Mouse (Mus musculus) myocyte (in vitro differentiated cells): ENCODE measurements around the gene Itgam.
"Not testable (repeated sequence)": the region's sequence is repeated elsewhere in the genome, so short reads cannot be mapped to it uniquely, and the experiment has no call there.

Experiments used
- MAX ChIP-seq: IDR thresholded peaks from one replicate; pipeline ENCODE4 v1.6.1; 2011; ENCODE audit warnings: low read depth, mild to moderate bottlenecking, control low read depth
- POLR2A ChIP-seq: IDR thresholded peaks from one replicate; pipeline ENCODE4 v1.6.1; 2011; ENCODE audit warnings: low read depth, mild to moderate bottlenecking, control low read depth, moderate library complexity; ENCODE audit not compliant: insufficient read length
- POLR2AphosphoS2 ChIP-seq: IDR thresholded peaks from one replicate; pipeline ENCODE4 v1.6.1; 2011; ENCODE audit warnings: low read depth, control low read depth; ENCODE audit not compliant: insufficient read length
- REST ChIP-seq: IDR thresholded peaks from one replicate; pipeline ENCODE4 v1.6.1; 2011; ENCODE audit warnings: mild to moderate bottlenecking, control low read depth, moderate library complexity; ENCODE audit not compliant: insufficient read depth, insufficient read length
- SRF ChIP-seq: IDR thresholded peaks from one replicate; pipeline ENCODE4 v1.6.1; 2011; ENCODE audit warnings: low read depth; ENCODE audit not compliant: control insufficient read depth, insufficient read length

DNA sequence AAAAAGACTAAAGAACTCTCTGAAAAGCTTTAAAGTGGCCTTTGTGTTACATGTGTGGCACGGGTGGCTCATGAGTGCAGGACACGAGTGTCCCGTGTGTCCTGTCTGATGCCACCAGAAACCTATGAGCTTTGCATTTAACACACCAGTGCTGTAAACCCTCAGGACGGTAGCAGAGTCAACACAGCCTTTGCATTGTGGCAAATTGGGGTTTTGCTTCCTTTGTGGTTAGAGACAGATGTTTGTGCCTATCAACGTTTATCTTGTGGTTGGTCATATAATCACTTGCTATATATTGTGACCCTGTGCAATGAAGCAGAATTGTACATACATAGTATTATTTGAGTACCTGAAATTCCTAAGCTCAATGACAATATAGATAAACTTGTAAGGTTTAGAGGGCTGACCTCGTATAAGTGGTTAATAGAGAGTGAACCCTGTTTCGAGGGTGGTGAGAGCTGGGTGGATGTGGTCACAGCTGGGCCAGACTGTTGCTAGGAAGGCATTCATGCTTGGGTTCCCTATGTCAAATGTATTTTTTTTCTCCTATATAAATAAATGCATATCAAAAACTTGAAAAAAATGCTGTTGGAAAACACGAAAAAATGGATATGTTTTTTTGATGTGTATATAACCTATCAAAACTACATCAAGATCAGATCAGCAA, 96.4 kb downstream of the Itgam start:
- TF ChIP-seq REST, POLR2AphosphoS2, POLR2A, MAX, SRF: not testable (repeated sequence)
